Mouse (Mus musculus) heart, postnatal 10 days (tissue): ENCODE data around the gene Ilk. TPM values are rescaled to one million over a fixed set of nuclear protein-coding genes. Genes with fewer than 3 reads are reported as not detected.

Experiments used
- DNase-seq, 2 experiments: peaks; one replicate each; pipeline ENCODE4 v3.0.0; 2021
- intact Hi-C: fragments of 180-260 bp; cut with DNase I; formaldehyde crosslinking; loops from one replicate; pipeline ENCODE4 v1.15.1; 2025
- total RNA-seq, 2 experiments: library from RNA; stranded (reverse); gene quantifications; 2 replicates each; pipeline ENCODE4 v1.2.3; 2021

Gene Ilk
- total RNA-seq, 2 experiments from 2014 or later, result 156 to 157 TPM

- intact Hi-C loops, result loop anchor here (2.0 kb wide), 2 partner anchors 31 to 39 kb away; no protein-coding TSS in a partner anchor
- DNase-seq, result peak; percentile 83 to 84
These were observed 41.6 kb downstream of the Ilk start for GRCm38 (mm10) chr7:105777797-105778552.

- peak; percentile 71 to 72 for DNase-seq
- intact Hi-C loops, result loop anchor here (2.0 kb wide), 2 partner anchors 30 to 40 kb away; no protein-coding TSS in a partner anchor
These were observed 42.3 kb downstream of the Ilk start for GRCm38 (mm10) chr7:105778553-105779265.

GRCm38 (mm10) chr7:105783861-105784260 is 47.5 kb downstream of the Ilk start:
- no peak for DNase-seq
- intact Hi-C loops, result no loop called here

GRCm38 (mm10) chr7:105784556-105784955 is 48.2 kb downstream of the Ilk start:
- intact Hi-C loops, result no loop called here
- no peak for DNase-seq

GRCm38 (mm10) chr7:105786506-105787284 is 50.3 kb downstream of the Ilk start:
- intact Hi-C loops, result no loop called here
- no peak for DNase-seq

GRCm38 (mm10) chr7:105787285-105788140 is 51.1 kb downstream of the Ilk start, which contains the start of gene Dchs1:
Gene Dchs1 (minus strand): TSS chr7:105787654.
- peak; percentile 48 for DNase-seq
- intact Hi-C loops, result loop anchor here (2.0 kb wide), 1 partner anchor 13 kb away; no protein-coding TSS in a partner anchor

GRCm38 (mm10) chr7:105791147-105791546 is 54.8 kb downstream of the Ilk start:
- intact Hi-C loops, result loop anchor here (5.0 kb wide), 1 partner anchor 54 kb away; the partner anchor contains the start of genes Ilk and Rrp8
- DNase-seq, result no peak

Other genes with a start within 250 kb of the Ilk start
- 100 to 1,000 TPM; 120 to 137 TPM for gene Smpd1, start 182.2 kb upstream of the Ilk start, total RNA-seq
- gene Apbb1, start 154.9 kb upstream of the Ilk start, total RNA-seq, result 10 to 100 TPM; 67.0 to 76.3 TPM
- gene Hpx, start 136.5 kb upstream of the Ilk start, total RNA-seq, result under 1 TPM; 0.17 to 0.34 TPM
- 10 to 100 TPM; 34.4 to 36.9 TPM for gene Trim3, start 103.0 kb upstream of the Ilk start, total RNA-seq
- gene Timm10b, start 96.5 kb upstream of the Ilk start, total RNA-seq, result 100 to 1,000 TPM in 1 of 2 experiments, 10 to 100 TPM in 1; 97.3 to 100 TPM
- gene Arfip2, start 96.2 kb upstream of the Ilk start, total RNA-seq, result 10 to 100 TPM; 24.1 to 24.5 TPM
- 1 to 10 TPM; 1.1 to 3.0 TPM for gene Gm45799, start 96.0 kb upstream of the Ilk start, total RNA-seq
- under 1 TPM; 0.45 to 0.72 TPM for gene Dnhd1, start 85.8 kb upstream of the Ilk start, total RNA-seq
- gene Rrp8, start 793 bp downstream of the Ilk start, total RNA-seq, result 10 to 100 TPM; 14.3 to 14.7 TPM
- 100 to 1,000 TPM; 102 to 108 TPM for gene Taf10, start 7.8 kb downstream of the Ilk start, total RNA-seq
- 10 to 100 TPM; 42.2 to 46.6 TPM for gene Tpp1, start 15.6 kb downstream of the Ilk start, total RNA-seq
- 10 to 100 TPM; 30.6 to 34.2 TPM for gene Dchs1, start 51.1 kb downstream of the Ilk start, total RNA-seq
- 100 to 1,000 TPM in 1 of 2 experiments, 10 to 100 TPM in 1; 100.0 to 110 TPM for gene Mrpl17, start 74.5 kb downstream of the Ilk start, total RNA-seq
- gene Gm4070, start 217.4 kb downstream of the Ilk start, total RNA-seq, result 1 to 10 TPM; 6.6 to 6.8 TPM